Mouse (Mus musculus) layer of hippocampus, adult 9-11 months (tissue): ENCODE results near the gene Dazap1.
"Not testable (repeated sequence)": the region's sequence is repeated elsewhere in the genome, so short reads cannot be mapped to it uniquely, and the experiment has no call there.

Experiments
- DNase-seq: peaks from one replicate; pipeline ENCODE4 v3.0.0; 2022

Gene Dazap1

DNA sequence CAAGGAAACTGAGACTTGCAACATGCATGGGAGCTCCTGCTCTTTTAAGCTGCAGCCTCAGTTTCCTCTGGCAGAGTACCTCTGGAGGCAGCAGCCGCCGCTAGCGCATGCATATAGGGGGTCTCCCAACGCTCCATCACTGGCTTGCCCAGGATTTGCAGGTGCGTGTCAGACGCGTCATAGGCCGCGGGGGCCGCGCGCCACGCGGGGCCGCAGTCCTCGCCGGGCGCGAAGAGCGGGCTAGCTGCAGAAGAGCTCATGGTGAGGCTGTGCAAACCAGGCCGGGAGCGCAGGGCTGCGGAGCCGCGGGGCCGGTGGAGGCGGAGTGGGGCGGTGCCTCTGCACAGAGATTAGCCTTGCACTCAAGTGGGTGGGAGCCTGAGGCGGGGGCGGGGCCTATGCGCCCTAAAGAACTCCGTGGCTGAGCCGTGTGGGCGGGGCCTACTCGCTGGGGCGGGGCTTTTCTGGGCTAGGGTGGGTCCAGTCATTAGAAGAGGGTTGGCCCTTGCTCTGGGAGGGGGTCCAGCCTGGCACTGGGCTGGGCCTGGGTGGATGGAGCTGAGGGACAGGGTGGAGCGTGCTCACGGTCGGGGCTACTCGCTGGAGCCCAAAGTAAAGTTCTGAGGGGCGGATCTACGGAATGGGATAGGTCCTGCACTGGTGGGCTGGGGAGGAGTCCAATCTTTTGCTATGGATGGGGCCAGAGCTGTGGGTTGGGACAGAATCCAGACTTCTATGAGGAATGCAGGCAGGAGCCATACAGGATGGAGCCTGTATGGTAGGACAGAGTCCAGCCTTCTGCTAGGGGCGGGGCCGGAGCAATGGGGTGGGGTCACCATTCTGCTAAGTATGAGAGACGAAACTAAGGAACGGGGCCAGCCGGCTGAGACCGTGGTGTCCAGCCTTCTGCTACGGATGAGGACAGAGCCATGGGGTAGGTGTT lies at the start of gene Dazap1, which contains the start of gene Gamt:
Dazap1 (plus strand) TSS at position 845 of the 943 bp plus-strand sequence.
Gamt (minus strand) TSS at position 371 of the 943 bp plus-strand sequence.
- peak; percentile 95 for DNase-seq

DNA sequence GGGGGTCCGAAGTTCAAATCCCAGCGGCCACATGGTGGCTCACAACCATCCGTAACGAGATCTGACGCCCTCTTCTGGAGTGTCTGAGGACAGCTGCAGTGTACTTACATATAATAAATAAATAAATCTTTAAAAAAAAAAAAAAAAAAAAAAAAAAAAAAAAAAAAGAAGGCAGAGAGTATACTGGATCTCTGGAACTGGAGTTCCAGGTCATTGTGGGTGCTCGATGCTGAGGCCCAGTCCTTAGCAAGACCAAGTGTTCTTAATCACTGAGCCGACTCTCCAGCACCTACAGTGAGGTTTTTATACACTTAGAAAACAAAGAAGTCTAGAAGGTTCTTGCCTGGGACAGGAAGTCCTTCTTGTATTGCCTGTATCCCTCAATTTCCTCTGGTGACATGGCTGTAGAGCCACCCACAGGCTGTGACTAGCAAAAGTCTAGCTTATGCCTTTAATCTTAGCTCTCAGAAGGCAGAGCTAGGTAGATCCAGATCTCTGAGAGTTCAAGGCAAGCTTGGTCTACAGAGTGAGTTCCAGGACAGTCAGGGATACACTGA lies 49.7 kb upstream of the Dazap1 start:
- not testable (repeated sequence) for DNase-seq

DNA sequence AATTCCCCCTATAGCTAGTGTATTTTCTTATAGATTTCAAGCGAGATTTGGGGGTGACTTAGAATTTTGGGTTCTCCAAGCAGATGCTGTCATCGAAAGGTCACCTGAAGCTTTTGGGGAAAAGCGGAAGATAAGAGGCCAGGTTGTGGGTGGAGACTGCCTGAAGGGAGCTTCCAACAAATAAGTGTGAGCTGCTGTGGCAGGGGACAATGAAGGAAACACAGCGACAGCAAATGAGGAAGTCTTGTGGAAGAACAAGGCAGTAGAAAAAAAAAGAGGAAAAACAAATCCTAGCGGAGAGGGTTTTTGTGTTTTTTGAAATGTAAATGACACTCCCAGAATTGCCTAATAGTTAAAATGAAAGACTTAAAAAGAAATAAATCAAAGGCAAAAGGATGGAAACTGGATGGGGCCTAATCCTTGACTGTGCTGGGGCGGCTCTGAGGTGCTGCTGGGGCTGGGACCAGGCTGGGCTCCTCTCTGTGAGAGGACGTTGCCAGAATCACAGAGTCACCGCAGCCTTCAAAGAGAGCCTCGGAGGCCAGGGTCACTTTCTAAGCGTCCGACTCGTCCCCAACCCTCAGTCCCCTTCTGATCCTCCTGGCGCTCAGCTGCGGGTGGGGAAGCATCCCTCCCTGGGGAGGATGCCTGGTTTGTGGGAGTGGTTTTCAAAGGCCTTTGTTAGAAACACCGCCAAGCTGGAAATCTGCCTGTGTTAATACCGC lies 46.1 kb upstream of the Dazap1 start:
- DNase-seq = no peak

DNA sequence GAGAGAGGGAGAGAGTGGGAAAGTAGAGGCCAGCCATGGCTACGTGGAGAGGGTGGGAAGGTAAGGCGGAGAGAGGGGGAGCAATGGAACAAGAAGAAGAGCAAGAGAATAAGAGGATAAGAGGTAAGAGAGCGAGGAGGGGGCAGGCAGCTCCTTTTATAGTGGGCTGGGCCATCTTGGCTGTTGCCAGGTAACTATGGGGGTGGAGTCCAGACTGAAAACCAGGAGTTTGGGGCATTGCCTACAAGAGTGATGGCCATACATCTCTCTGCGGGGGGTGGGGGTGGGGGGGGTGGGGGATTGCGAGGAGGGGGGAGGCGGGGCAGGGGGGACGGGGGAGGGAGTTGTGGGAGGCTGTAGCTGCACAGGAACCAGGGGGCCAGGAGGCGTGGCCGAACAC lies 40.6 kb upstream of the Dazap1 start:
- no peak for DNase-seq

DNA sequence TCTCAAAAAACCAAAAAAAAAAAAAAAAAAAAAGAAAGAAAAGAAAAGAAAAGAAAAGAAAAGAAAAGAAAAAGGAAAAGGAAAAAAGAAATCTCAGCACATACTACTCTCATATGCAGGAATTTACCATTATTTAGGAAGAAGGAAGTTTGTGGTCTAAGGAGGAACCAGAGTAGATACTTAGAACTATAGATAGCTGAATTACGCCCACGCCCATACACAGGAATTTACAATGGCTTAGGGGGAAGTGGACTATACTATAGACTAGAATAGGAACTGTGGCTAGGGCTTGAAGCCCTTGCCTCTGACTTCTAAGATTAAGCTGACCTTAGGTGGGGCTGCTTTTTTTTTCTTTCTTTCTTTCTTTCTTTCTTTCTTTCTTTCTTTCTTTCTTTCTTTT lies 38.1 kb upstream of the Dazap1 start:
- DNase-seq = not testable (repeated sequence)

DNA sequence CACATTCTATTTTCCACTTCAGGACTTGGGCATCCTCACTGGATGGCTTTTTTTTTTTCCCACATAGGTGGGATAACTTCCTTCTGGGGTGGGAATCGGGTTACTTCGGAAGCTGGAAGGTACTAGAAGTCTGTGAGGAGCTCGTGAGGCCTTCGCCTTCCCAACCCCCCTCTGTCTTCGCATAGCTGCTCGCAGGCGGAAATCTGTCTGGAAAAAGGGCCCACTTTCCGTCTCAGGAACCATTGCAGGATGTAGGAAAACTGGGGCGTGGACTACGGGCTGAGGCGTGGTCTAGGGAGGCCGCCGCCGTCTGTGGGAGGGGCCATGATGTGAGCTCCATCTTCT lies 35.2 kb upstream of the Dazap1 start:
- DNase-seq = no peak

DNA sequence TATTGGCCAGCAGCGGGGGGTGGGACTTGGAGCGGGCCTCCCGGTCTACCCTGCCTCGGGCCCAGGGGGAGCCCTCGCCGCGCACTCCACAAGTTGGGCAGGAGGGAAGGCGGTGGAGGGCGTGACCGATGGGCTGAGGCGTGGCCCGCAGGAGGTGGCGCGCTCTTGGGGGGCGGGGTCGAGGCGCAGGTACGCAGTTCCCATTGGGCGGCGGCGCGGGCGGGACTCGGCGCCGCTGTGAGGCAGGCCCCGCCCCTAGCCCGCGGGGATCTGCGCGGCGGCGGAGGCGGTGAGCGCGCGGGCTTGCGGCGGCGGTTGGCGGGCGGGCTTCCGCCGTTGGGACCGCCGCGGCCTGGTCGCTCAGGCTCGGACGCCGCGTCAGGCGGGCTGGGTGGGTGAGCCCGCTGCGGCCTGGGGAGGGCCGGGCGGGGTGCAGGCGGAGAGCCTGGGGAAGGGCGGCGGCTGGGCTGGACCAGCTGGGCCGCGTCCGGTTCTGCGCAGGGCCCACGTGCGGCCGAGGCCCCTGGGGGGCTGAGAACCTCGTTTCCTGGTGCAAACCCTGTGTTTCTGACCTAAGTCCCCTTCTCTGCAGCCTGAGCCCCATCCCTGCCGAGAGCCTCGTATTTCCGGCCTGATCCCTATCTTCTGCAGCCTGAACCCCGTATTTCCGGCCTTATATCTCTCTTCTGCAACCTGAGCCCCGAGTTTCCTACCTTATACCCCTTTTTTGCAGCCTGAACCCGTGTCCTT lies 34.7 kb upstream of the Dazap1 start, which contains the start of gene Mum1:
Mum1 (plus strand) TSS at position 19 of the 750 bp plus-strand sequence.
- DNase-seq = peak; percentile 100

DNA sequence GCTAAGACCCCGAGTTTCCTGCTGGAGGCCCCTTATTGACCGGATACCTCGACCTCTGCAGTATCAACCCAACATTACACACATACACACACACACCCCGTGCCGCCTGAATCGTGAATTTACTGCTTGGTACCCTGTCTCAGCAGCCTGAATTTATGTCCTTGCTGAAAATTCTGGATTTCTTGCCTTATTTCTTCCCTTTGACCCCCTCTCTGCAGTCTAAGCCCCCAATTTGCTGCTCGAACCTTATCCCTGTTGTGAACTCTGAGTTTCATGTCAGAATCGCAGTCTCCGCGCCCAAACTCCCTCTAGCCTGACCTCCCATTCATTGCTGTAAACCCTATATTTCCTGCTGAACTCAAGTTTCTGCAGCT lies 34.1 kb upstream of the Dazap1 start:
- DNase-seq = no peak

DNA sequence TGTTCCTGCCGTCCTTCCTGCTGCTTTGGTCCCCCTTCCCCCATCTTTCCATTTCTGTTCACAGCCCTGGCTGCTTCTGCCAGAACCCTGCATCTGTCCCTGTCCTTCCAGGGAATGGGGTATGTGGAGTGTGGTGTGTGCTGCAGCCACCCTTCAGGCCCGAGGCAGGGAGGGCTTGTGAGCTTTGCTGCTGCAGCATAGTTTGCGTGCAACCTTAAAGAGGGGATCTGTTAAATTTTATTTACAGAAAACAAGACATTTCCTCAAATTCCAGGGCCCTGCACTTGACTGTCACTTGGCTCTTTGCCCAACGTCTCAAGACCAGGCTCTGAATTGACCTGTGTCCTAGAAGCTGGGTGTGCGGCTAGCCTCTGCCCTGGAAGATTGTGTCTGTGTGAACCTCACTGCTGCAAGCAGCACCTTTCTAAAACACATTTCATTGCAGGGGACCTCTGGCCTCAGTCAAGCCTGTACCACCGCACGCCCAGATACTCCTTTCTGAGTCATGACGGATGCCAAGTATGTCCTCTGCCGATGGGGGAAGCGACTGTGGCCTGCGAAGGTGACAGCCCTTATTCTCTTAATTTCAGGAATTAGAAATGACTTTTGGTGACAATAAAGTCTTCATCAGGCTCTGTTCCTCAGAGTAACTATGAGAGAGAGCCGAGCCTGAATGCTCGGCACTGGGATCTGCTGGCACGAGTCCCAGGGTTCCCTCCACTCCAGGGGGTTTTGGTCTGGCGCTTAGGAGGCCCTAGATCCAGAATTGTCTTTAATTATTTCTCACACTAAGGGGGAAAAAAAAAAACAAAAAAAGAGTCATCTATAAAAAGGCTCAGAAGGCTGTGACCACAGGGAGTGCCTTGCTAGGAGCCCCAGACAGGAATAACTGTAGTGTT lies 33.2 kb upstream of the Dazap1 start:
- DNase-seq = no peak

DNA sequence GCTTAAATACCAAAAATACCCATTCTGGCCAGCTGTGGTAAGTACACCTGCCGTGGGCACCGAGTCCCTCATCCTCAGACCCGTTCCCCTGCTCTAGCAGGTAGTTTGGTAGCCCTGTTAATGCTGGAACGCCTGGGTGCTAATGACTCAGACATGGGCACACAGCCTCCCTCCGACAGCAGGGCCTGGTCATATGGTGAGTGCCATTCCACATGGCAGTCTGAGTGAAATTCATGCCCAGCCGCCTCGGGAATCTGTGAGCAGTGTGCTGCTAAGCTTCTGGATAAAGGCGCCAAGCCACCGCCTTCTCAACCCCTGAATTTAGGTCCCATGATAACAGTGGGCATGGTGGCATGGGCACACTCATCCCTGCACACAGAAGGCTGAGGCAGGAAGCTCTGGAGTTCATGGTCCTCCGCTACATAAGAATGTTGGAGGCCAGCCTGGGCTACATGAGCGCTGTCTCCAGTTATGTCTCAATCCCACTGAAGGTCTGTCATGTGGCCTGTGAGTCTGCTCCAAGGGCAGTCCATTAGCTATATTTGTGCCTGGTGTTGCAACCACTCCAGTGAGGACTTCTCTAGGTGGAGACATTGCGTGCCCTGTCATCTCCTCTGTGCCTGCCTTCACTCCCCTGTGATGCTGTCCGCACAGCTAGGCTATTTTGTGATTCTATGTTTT lies 25.0 kb upstream of the Dazap1 start:
- peak; percentile 64 for DNase-seq

DNA sequence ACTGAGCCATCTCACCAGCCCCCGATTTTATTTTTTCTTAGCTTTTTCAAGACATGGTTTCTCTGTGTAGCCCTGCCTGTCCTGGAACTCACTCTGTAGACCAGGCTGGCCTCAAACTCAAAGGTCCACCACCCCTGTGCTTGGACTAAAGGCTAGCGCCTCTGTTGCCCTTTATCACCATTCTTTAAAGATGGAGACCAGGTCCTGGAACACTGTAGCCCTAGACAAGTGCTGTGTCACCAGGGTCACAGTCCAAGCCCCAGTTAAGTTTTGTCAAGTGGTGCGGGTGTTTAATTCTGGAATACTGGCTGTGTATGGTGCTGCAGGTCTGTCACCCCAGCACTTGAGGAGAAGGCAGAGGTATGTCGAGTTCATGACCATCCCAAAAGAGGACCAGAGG lies 24.3 kb upstream of the Dazap1 start:
- DNase-seq = no peak

DNA sequence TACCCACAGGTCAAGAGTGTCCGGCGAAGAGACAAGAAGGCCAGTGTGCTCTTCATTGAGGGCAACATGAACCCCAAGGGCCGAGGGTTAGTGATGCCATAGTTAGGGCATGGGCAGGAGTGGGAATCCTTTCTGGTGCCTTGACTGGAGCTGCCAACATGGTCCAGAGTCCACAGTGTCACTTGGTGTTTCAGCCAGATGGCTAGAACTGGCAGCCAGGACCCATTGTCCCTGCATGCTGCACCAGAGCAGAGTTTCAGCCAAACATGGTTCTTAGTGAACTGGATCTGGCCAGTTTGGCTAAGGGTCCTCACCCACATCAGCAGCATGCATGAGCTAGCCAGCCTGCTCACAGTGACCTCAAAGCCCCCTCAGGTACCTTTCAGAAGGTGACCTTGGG lies 23.0 kb upstream of the Dazap1 start:
- no peak for DNase-seq

DNA sequence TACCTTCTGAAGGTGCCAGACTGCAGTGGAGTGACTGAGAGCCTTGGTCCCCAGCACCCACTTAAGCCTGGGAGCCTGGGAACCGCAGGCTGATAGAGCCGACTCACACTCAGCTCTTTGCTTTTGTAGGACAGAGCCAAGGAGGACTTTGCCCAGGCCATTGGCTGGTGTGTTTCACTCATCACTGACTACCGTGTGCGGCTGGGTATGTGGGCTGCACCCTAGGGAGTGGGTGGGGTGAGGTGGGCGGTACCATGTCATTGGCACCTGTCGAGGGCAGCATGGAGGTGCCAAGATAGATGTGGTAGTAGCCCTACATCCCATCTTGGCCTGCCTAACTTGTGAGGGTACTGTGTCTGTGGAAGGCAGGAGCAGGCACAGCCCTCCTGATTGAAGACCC lies 21.5 kb upstream of the Dazap1 start:
- DNase-seq = no peak

DNA sequence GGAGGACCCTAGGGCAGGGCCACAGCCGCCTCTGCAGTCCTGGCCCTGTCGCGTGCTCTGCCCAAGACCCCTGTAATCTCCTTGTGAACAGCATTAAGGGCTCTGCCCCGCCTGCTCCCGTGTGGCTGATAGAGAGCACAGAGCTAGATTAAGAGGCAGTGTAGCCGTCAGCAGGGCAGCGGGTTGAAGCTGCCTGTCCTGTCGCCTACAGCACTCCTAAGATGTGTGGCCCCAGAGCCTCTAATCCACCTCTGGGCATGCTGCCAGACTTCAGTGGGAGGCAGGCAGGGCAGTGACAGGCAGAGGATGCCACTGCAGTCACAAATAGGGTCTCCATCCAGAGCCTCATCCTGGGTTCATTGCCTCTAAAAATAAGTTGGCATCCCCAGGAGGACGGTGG lies 19.2 kb upstream of the Dazap1 start:
- no peak for DNase-seq

DNA sequence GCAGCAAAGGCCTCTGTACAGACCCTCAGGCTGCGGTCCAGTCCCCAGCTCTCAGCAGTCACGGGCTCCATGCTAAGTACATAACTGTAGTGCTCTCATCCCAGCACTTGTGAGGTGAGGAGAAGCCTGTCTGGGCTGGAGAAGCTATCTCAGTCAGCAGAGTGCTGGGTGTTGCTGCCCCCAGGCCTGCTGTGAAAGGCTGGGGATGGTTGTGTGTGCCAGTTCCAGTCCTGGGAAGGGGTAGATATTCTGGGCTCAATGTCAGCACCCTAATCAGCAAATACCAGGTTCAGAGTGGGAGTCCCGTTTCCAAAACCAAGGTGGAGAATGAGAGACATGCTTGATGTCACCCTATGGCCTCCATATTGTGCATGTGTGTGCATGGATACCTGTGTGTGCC lies 18.7 kb upstream of the Dazap1 start:
- no peak for DNase-seq

DNA sequence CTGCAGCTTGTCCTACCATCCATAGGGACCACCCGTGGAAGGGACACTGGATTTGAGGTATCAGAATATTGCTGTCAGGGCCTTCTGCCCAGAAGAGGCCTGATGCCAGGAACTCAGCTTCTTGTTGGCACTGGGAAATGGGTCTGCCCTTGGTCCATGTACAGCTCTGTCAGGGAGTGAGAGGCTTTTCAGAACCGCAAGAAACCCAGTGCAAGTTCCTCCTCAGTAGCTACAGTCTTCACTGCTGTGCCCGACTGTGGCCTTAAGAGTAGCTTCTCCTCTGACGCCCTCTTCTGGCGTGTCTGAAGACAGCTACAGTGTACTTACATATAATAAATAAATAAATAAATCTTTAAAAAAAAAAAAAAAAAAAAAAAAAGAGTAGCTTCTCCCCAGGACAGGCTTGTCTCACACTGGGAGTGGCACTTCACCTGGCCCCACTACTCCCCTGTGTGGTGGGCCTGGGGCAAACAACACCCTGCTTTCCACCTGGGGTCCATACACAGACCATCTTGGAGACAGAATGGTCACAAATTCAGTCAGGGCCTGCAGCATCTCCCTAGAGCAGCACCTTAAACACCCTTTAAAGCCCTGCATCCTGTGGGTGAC lies 16.4 kb upstream of the Dazap1 start:
- DNase-seq = no peak

DNA sequence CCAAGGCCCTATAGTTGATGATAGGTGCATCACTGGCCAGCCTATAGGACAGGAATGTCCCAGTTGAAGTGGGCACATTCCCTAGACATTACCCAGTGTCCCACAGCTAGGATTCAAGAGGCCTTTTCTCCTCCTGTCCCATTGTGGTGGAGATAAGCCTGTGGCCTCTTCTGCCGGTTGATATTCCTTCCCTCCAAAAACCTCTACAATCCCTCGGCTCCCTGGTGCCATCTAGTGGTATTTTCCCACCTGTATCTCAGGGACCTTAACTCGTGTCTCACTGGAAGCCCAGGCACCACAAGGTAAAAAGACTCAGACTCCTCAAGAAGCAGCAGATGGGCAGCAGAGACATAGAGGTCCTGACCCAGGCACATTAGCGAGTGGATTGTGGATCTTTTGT lies 15.7 kb upstream of the Dazap1 start:
- peak; percentile 75 for DNase-seq

DNA sequence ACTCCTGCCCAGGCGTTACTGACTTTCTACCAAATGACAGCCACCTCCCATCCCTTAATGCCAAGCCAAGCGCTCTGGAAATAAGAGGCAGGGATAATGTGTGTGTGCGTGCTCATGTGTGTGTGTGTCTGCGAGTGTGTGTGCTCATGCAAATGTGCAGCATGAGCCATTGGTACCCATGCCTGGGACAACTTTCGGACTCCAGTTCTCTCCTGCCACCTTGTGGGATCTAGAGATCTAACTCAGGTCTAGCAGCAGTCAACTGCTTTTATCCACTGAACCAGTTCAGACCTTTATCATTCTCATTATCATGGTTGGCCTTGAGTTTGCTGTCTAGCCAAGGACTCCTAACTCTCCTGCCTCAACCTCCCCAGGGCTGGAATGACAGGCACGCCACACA lies 13.4 kb upstream of the Dazap1 start:
- DNase-seq = no peak

DNA sequence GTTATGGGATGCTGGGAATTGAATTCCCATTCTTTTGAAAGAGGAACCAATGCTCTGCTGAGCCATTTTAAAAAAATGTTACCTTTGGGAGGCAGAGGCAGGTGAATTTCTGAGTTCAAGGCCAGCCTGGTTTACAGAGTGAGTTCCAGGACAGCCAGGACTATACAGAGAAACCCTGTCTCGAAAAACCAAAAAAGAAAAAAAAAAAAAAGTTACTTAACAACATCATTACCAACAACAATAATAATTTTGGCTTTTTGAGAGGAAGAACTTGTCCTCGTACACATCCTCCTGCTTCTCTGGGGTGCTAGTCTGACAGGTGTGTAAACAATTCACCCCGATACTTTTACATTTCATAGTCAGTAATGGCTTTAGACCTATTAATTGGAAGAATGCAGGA lies 12.8 kb upstream of the Dazap1 start:
- DNase-seq = not testable (repeated sequence)

DNA sequence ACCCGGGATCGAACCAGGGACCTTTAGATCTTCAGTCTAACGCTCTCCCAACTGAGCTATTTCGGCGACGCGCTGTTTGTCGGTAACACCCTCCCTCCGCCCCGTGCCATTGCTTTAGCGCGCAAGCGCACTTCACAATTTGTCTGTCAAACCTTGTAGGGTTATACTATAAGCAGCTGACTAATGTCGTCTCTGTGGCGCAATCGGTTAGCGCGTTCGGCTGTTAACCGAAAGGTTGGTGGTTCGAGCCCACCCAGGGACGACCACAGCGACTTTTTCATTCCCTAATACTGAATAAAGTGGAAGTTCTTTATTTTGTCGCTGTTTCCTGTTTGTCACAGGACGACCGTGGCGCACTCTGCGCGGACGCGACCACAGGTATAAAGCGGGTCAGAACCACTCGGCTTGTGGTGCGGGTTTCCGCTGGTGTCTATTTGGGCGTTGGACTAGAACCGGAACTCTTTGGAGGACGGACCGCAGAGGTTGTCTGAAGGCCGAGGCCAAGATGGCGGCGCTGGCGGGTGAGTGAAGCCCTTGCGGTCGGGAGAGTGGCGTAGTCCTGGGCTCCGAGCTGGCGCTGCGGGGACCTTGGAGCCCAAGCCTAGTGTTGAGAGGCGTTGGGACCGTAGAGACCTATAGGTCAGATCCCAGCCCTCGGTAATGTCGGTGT lies 12.2 kb upstream of the Dazap1 start, which contains the start of gene Ndufs7:
Ndufs7 (plus strand) TSS at position 151 of the 670 bp plus-strand sequence.
- peak; percentile 94 for DNase-seq
